Mouse (Mus musculus): ENCODE results near the gene Mlec. TPM values are rescaled to one million over a fixed set of nuclear protein-coding genes. Genes with fewer than 3 reads are reported as not detected.
A peak's percentile ranks its signal among the peaks of the same experiment; 100 is the strongest.
"Not testable (repeated sequence)": the region's sequence is repeated elsewhere in the genome, so short reads cannot be mapped to it uniquely, and the experiment has no call there.

Mlec gene
- polyA plus RNA-seq, 1 experiment from 2014 or later, result 36.6 TPM

GRCm38 (mm10) chr5:115168641-115169415 lies 10.8 kb upstream of the Mlec start:
- DNase-seq (ENCODE audit: low spot score), result no peak
- H3K4me3 ChIP-seq (ENCODE audit: low read depth, low read length), result no peak overlapping the region
- H3K9me3 ChIP-seq (replicated peaks; ENCODE audit: control insufficient read depth, low read length), result no peaks in the 10 kb centered on the region
- WGBS, result 38% methylated on average over 27 of the region's 27 CpGs
- no peak overlapping the region for H3K27ac ChIP-seq (replicated peaks; ENCODE audit: low read depth, low read length)
- H3K9ac ChIP-seq (replicated peaks; ENCODE audit: low read length), result peak overlapping the region; percentile 25; the same call in 1 of the 2 replicates
- H3K4me2 ChIP-seq (ENCODE audit: low read depth, low read length), result no peak overlapping the region
- no peak for ATAC-seq (replicated peaks; ENCODE audit: insufficient number of reproducible peaks, low FRiP score, low TSS enrichment, low read depth)
- no peaks in the 10 kb centered on the region for H3K4me1 ChIP-seq (ENCODE audit: control insufficient read depth, insufficient read depth, low read length)
- no peaks in the 10 kb centered on the region for H3K36me3 ChIP-seq (replicated peaks; ENCODE audit: control insufficient read depth, insufficient read depth, low read depth, low read length)
- no peaks in the 10 kb centered on the region for H3K27me3 ChIP-seq (ENCODE audit: control insufficient read depth, insufficient read depth, low read length)

GRCm38 (mm10) chr5:115167396-115167795 lies 9.4 kb upstream of the Mlec start:
- Histone ChIP-seq H3K4me1 (ENCODE audit: control insufficient read depth, insufficient read depth, low read length) (no peaks in the 10 kb centered on the region), H3K27ac (replicated peaks; ENCODE audit: low read depth, low read length) (no peak overlapping the region), H3K27me3 (ENCODE audit: control insufficient read depth, insufficient read depth, low read length) (no peaks in the 10 kb centered on the region), H3K36me3 (replicated peaks; ENCODE audit: control insufficient read depth, insufficient read depth, low read depth, low read length) (no peaks in the 10 kb centered on the region), H3K4me2 (ENCODE audit: low read depth, low read length) (no peak overlapping the region), H3K9ac (replicated peaks; ENCODE audit: low read length) (no peak overlapping the region), H3K4me3 (ENCODE audit: low read depth, low read length) (no peak overlapping the region), H3K9me3 (replicated peaks; ENCODE audit: control insufficient read depth, low read length) (no peaks in the 10 kb centered on the region)
- 57% methylated on average over 6 of the region's 6 CpGs for WGBS
- ATAC-seq (replicated peaks; ENCODE audit: insufficient number of reproducible peaks, low FRiP score, low TSS enrichment, low read depth), result no peak
- DNase-seq (ENCODE audit: low spot score), result no peak

DNA sequence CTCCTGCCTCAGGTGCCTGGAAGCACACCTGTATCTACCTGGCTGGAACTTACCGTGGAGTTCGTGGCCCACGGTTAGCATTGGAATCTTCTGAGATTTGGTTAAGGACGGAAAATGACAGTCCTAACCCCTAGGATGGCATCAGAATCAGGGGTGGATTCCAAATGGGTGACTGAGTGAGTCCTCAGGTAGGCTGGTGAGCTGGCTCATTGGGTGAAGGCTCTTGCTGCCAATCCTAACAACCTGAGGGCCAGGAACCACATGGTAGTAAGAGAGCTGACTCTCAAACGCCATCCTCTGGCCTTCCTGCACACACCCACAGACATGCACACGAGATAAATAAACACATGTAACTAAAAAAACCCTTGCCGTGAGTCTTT lies 8.8 kb upstream of the Mlec start:
- 81% methylated on average over 7 of the region's 7 CpGs for WGBS
- Histone ChIP-seq H3K4me3 (ENCODE audit: low read depth, low read length) (no peak overlapping the region), H3K4me2 (ENCODE audit: low read depth, low read length) (no peak overlapping the region), H3K4me1 (ENCODE audit: control insufficient read depth, insufficient read depth, low read length) (no peaks in the 10 kb centered on the region), H3K9ac (replicated peaks; ENCODE audit: low read length) (no peak overlapping the region), H3K27ac (replicated peaks; ENCODE audit: low read depth, low read length) (no peak overlapping the region), H3K27me3 (ENCODE audit: control insufficient read depth, insufficient read depth, low read length) (no peaks in the 10 kb centered on the region), H3K9me3 (replicated peaks; ENCODE audit: control insufficient read depth, low read length) (no peaks in the 10 kb centered on the region), H3K36me3 (replicated peaks; ENCODE audit: control insufficient read depth, insufficient read depth, low read depth, low read length) (no peaks in the 10 kb centered on the region)
- no peak for DNase-seq (ENCODE audit: low spot score)
- ATAC-seq (replicated peaks; ENCODE audit: insufficient number of reproducible peaks, low FRiP score, low TSS enrichment, low read depth), result no peak

GRCm38 (mm10) chr5:115165895-115166814 lies 8.2 kb upstream of the Mlec start:
- H3K9ac ChIP-seq (replicated peaks; ENCODE audit: low read length), result no peak overlapping the region
- no peak overlapping the region for H3K4me2 ChIP-seq (ENCODE audit: low read depth, low read length)
- H3K4me1 ChIP-seq (ENCODE audit: control insufficient read depth, insufficient read depth, low read length), result no peaks in the 10 kb centered on the region
- no peaks in the 10 kb centered on the region for H3K27me3 ChIP-seq (ENCODE audit: control insufficient read depth, insufficient read depth, low read length)
- 59% methylated on average over 11 of the region's 11 CpGs for WGBS
- H3K36me3 ChIP-seq (replicated peaks; ENCODE audit: control insufficient read depth, insufficient read depth, low read depth, low read length), result no peaks in the 10 kb centered on the region
- no peak overlapping the region for H3K4me3 ChIP-seq (ENCODE audit: low read depth, low read length)
- no peak overlapping the region for H3K27ac ChIP-seq (replicated peaks; ENCODE audit: low read depth, low read length)
- DNase-seq (ENCODE audit: low spot score), result no peak
- H3K9me3 ChIP-seq (replicated peaks; ENCODE audit: control insufficient read depth, low read length), result no peaks in the 10 kb centered on the region
- ATAC-seq (replicated peaks; ENCODE audit: insufficient number of reproducible peaks, low FRiP score, low TSS enrichment, low read depth), result no peak

- no peaks in the 10 kb centered on the region for H3K36me3 ChIP-seq (replicated peaks; ENCODE audit: control insufficient read depth, insufficient read depth, low read depth, low read length)
- H3K4me1 ChIP-seq (ENCODE audit: control insufficient read depth, insufficient read depth, low read length), result no peaks in the 10 kb centered on the region
- 51% methylated on average over 9 of the region's 9 CpGs for WGBS
- H3K27ac ChIP-seq (replicated peaks; ENCODE audit: low read depth, low read length), result no peak overlapping the region
- H3K4me3 ChIP-seq (ENCODE audit: low read depth, low read length), result no peak overlapping the region
- H3K9me3 ChIP-seq (replicated peaks; ENCODE audit: control insufficient read depth, low read length), result no peaks in the 10 kb centered on the region
- DNase-seq (ENCODE audit: low spot score) (no peak), ATAC-seq (replicated peaks; ENCODE audit: insufficient number of reproducible peaks, low FRiP score, low TSS enrichment, low read depth) (no peak)
- H3K9ac ChIP-seq (replicated peaks; ENCODE audit: low read length), result no peak overlapping the region
- H3K4me2 ChIP-seq (ENCODE audit: low read depth, low read length), result no peak overlapping the region
- no peaks in the 10 kb centered on the region for H3K27me3 ChIP-seq (ENCODE audit: control insufficient read depth, insufficient read depth, low read length)
Measured at GRCm38 (mm10) chr5:115165351-115165750, 7.4 kb upstream of the Mlec start.

DNA sequence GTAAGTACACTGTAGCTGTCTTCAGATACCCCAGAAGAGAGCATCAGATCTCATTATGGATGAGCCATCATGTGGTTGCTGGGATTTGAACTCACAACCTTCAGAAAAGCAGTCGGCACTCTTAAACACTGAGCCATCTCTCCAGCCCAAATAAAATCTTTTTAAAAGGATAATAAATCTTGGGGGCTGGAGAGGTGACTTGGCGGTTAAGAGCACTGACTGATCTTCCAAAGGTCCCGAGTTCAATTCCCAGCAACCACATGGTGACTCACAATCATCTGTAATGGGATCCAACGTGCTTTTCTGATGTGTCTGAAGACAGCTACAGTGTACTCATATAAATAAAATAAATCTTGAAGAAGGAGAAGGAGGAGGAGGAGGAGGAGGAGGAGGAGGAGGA lies 6.5 kb upstream of the Mlec start:
- H3K9ac ChIP-seq (replicated peaks; ENCODE audit: low read length); H3K36me3 ChIP-seq (replicated peaks; ENCODE audit: control insufficient read depth, insufficient read depth, low read depth, low read length); DNase-seq (ENCODE audit: low spot score); H3K4me2 ChIP-seq (ENCODE audit: low read depth, low read length); H3K4me1 ChIP-seq (ENCODE audit: control insufficient read depth, insufficient read depth, low read length); H3K9me3 ChIP-seq (replicated peaks; ENCODE audit: control insufficient read depth, low read length); H3K4me3 ChIP-seq (ENCODE audit: low read depth, low read length); ATAC-seq (replicated peaks; ENCODE audit: insufficient number of reproducible peaks, low FRiP score, low TSS enrichment, low read depth); H3K27me3 ChIP-seq (ENCODE audit: control insufficient read depth, insufficient read depth, low read length); H3K27ac ChIP-seq (replicated peaks; ENCODE audit: low read depth, low read length): not testable (repeated sequence)
- WGBS, result 79% methylated on average over 4 of the region's 4 CpGs

GRCm38 (mm10) chr5:115163563-115163962 lies 5.6 kb upstream of the Mlec start:
- 39% methylated on average over 8 of the region's 8 CpGs for WGBS
- Histone ChIP-seq H3K4me2 (ENCODE audit: low read depth, low read length) (0 out of 2 replicates have a peak overlapping the region, but pooled peaks have one; percentile 8), H3K9ac (replicated peaks; ENCODE audit: low read length) (no peak overlapping the region), H3K4me1 (ENCODE audit: control insufficient read depth, insufficient read depth, low read length) (no peaks in the 10 kb centered on the region), H3K9me3 (replicated peaks; ENCODE audit: control insufficient read depth, low read length) (no peaks in the 10 kb centered on the region), H3K36me3 (replicated peaks; ENCODE audit: control insufficient read depth, insufficient read depth, low read depth, low read length) (no peaks in the 10 kb centered on the region), H3K4me3 (ENCODE audit: low read depth, low read length) (no peak overlapping the region), H3K27me3 (ENCODE audit: control insufficient read depth, insufficient read depth, low read length) (no peaks in the 10 kb centered on the region), H3K27ac (replicated peaks; ENCODE audit: low read depth, low read length) (no peak overlapping the region)
- ATAC-seq (replicated peaks; ENCODE audit: insufficient number of reproducible peaks, low FRiP score, low TSS enrichment, low read depth) (no peak), DNase-seq (ENCODE audit: low spot score) (peak; percentile 46)

- not testable (repeated sequence) for H3K9ac ChIP-seq (replicated peaks; ENCODE audit: low read length); DNase-seq (ENCODE audit: low spot score); H3K27ac ChIP-seq (replicated peaks; ENCODE audit: low read depth, low read length); H3K9me3 ChIP-seq (replicated peaks; ENCODE audit: control insufficient read depth, low read length); H3K36me3 ChIP-seq (replicated peaks; ENCODE audit: control insufficient read depth, insufficient read depth, low read depth, low read length); H3K27me3 ChIP-seq (ENCODE audit: control insufficient read depth, insufficient read depth, low read length); ATAC-seq (replicated peaks; ENCODE audit: insufficient number of reproducible peaks, low FRiP score, low TSS enrichment, low read depth); H3K4me3 ChIP-seq (ENCODE audit: low read depth, low read length); H3K4me1 ChIP-seq (ENCODE audit: control insufficient read depth, insufficient read depth, low read length); H3K4me2 ChIP-seq (ENCODE audit: low read depth, low read length)
- no CpG with 5 or more reads among the region's 1 CpGs for WGBS
Measured at GRCm38 (mm10) chr5:115161940-115162279, 3.9 kb upstream of the Mlec start.
